Mouse (Mus musculus) retina, embryonic 14.5 days (tissue): ENCODE data around the gene Gipc2.

Source experiments
- DNase-seq: peaks from one replicate; pipeline ENCODE4 v3.0.0-alpha.2; 2015; ENCODE audit warnings: low spot score

The Gipc2 gene

DNA sequence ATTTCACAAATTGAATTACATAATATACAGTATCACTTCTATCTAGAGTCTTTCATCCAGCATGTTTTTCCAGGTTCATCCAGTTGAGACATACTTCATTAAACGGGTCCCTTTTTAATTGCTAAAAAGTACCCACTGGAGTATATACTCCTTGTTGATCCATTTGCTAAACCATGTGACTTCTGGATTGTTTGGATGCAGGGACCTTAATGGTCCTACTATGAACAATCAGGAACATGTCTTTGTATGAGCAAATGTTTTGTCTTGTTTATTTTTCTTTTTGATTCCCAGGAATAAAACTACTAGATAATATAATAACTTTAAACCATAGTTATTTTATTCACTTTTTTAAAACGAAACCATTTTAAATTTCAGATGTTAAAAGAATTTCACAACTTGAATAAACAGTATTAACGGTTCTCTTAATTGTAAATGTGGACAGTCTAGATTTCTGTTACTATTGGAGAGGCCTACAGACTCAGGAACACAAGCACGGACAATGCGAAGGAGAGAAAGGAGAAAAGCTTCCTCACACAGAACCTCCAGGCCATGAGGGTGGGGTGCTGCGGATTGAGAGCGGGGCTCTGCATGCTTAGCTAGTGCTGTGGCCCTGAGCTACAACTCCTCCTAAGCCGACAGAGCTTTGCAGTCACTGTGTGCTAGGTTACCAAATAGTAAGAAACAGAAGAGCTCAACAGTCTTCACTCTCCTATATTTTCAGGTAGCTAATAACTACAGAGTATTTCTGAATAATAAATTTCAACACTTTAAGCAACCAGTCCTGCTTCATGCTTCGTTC is 24.8 kb upstream of the Gipc2 start:
- no peak for DNase-seq

DNA sequence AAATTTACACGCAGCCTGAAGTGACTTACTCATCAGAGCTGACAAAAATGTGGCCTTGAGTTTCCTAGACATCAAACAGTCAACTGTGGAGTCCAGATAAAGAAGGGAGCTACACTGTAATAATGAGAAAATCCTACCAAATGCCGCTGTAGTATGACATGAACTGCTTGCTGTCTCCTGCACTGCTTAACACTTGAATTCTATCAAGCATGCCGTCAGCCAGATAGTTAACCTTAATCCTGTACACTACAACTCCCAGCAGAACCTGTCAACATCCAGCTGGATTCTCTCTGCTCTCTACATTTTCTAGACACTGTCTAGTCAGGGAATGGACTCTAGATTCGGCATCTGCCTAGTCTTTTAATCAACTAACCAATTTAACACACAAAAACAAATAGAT is 23.3 kb upstream of the Gipc2 start:
- DNase-seq = no peak

DNA sequence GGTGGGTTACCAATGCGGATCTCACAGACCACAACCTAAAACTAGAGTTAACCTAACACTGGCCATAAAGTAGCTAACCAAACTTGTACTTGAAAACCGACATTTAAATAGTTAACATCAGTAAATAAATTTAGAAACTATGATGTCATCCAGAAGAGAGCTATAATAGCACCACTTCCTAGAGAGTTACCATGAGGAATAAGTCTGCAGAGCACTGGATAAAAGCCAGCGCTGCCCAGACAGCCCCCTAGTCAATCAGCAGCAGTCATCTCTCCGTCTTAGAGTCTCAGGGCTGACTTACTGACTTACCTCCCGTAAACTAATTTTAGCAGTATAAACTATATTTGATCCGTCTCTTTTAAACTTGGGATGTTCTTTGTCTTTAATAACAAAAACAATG is 20.1 kb upstream of the Gipc2 start:
- DNase-seq = no peak

DNA sequence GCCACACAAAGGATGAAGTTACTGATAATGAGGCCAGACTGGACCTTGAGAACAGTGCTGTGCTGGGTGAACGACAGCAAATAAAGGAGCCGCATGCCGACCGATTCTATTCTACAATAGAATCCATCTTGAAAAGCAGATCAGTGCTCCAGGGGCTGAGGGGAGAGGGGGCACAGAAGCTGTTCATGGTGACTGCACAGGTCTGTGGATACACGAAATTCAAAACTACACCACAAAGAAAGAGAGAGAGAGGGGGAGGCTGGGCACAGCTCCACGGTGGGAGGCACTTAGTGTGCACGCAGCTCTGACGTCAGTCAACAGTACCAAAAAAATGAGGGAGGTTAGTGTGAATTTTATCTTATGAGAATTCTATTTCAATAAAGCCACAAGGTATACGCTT is 17.5 kb upstream of the Gipc2 start:
- no peak for DNase-seq

DNA sequence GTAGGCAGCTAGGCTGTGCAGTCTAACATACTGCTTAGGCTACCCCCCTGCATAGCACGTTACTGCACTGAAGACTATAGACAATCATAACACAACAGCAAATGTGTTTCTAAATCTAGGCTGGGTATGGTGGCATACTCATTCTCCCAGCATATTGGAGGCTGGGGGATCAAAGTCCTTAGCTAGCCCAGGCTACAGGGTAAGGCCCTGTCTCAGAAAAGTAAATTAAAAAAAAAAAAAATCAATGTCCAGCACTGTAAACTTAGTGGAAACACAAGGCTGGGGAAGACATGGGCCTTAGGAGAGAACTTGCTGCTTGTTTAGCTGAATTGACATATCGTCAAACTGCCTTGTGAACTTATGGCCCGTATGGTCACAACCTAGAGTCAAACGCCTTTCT is 14.6 kb upstream of the Gipc2 start:
- no peak for DNase-seq

DNA sequence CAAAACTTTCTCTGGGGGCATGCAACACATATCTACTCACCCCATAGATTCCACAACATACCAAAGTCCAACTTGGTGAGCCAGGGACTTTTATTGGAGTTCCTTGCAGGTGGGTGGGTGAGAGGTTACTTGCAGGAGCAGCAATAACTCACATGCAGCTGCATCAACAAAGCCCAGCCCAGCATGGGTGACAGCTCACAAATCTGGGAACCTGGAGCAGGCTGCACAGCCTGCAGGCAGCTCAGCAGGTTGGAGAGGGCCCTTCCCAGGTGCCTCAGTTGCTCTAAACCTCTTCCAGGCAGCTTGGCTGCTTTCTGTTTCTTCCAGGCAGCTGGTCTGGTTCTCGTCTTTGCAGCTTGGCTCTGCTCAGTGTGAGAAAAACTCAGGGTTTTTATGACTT is 13.3 kb upstream of the Gipc2 start:
- DNase-seq = no peak

DNA sequence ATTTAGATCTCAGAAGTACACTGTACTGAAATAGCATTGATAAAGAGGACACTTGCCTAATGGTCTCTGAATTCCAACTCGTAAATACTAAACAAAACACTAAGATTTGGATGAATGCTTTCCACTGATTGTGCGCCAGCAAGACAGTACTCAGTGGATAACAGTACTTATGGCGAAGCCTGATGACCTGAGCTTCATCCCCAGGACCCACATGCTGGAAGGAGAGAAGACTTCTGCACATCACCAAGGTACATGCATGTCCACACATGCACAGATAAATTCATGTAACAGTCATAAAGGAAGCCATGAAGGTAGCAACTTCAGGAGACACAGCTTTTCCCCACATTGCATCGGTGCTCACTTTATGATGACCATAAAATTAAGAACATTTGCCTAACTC is 12.8 kb upstream of the Gipc2 start:
- no peak for DNase-seq

DNA sequence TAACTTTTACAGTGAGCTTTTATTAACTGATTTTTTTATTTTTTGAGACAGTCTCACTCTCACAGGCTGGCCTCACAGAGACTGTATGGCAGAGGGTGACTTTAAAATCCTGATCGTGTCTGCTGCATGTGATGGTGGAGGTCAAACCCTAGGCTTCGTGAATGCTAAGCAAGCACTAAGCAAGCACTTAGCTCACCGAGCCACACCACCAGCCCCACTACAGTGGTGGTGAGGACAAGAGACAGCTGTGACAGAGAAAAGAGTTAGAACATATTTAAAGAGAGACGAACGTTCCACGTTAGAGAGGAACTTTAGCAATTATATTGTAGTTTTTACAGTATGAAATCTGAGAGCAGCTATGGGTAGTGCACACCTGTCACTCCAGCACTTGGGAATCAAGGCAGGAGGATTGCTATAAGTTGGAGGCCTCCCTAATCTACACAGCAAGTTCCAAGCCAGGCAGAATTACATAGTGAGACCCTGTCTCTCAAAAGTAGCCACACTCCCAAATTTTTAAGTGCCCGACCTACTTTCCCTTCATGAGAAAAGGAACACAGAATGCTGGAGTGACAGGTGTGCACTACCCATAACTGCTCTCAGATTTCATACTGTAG is 6.4 kb upstream of the Gipc2 start:
- no peak for DNase-seq

DNA sequence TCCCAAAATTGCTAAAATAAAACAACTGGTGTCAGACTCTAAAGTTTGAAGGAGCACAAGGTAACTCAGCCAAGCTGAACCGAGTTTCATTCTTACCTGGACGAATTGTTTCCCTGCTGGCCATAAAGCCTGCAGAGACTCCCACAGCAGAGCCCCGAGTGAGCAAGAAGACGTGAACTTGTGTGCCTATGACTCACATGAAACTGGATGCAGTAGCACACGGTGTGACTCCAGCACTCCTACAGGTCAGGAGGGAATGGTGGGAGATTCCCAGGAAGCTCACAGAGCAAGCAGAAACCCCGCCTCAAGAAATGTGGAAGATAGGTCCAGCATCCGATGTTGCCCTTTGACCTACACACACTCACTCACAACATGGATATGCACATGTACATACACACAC is 5.8 kb upstream of the Gipc2 start:
- DNase-seq = no peak

DNA sequence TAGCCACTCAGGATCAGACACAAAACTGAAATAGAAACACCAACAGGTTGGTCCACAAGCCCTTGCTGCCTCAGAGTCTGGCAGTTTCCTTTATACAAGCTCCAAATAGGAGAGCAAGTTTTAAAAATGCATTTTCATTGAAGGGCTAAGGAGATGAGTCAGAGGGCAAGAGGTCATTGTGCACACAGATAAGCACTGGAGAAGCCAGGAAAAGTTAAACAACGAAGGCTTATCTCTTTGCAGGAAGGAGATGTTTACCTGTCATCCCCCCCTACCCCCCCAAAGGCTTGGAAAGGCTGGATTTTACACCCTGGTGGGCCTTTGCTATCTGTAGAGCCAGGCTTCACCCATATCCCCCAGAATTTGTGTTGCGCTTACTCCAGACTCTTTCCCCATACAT is 5.2 kb upstream of the Gipc2 start:
- no peak for DNase-seq

DNA sequence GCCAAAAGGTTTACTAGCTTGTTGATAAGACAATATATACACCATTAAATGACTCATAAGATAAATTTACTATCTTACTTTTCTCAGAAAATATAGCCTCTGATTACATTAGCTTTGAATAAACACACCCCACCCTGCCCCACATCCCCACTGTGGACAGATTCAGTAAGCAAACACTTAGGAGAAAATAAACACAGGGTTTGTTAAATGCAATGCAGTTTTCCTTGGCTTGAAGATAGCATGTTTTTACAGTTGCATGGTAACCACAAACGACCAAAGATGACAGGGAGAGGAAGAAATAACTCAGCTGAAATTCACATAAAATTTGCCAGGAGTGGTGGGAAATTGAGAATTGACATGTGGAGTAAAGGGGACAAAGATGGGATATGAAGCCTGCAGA is 4.4 kb upstream of the Gipc2 start:
- no peak for DNase-seq

DNA sequence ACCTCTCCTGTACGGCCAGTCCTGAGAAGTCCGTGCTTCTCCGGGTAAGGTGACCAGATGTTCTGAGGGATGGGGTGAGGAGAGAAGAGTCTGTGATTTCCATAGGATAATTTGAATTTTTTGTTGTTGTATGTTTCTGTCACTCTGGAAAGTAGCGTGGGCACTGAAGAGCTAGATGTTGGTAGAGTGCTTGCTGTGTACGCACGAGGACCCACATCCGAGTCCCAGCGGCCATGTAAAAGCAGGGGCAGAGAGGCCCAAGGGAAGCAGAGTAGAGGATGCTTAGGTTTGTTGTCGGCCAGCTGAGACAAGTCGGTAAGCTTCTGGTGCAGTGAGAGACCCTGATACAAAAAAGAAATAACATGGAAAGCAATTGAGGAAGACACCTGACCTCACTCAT is 2.0 kb upstream of the Gipc2 start:
- DNase-seq = no peak

DNA sequence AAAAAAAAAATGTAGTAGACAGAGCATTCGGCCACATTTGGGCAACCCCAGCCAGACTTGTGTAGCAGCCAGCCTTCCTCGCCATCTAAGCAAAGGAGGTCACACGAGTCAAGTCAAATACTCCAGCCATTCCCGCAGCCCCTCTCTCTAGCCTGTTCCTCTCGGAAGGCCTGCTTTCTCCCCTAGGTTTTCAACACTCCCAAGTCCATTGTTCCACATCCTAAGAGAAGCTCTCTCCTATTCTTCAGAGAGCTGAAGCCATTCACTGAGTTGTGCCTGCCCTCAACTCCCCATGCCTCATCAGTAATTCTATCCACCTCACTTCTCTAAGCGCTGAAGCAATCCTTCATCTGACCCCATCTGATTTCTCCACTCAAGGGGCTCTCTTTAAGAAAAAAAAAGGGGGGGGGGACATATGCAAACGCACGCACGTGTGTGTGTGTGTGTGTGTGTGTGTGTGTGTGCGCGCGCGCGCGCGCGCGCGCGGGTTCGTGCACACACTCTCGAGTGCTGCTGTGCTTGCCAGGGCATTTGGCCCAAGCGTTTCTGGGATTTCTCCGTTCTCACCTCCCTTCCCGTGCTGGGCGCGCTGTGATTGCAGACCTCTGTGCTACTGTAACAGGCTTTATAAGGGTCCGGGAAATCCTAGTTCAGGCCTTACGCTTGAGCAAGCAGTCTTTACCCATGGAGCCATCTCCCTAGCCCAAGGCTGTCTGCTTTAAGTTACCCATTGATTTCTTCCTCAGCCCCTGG is 845 bp upstream of the Gipc2 start:
- peak; percentile 57 for DNase-seq

DNA sequence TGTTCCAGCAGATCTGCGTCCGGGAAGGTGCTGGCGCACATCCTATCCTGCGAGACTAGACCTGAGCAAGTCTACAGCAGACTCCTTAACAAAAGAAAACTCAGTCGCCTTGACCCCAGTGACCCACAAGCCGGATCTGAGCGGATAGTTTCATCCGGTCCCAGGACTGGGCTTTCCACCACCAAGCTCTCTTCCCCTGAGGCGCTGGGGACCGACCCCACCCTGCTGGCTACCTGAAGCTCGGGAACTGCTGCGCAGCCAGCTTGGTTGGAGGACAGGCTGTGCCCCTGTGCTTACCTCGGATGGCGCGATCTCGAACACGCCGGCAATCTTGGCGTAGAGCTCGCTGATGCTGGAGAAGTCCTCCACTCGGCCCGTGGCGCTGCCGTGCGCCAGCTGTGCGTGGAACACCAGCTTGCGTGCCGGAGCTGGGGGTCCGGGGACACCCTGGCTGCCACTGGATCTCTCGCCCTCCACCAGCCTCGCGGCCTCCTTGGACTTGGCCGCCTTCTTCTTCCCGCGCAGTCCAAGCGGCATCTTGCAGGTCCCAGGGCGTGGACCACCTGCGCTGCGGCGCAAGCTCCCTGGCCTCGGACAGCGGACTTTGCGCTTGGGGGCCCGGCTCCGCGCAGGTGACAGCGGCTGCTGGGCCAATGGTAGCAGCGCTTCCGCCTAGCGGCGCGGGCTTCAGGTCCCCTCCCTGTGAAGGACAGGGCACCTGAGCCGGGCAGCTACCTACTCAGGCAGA is 505 bp downstream of the Gipc2 start:
- DNase-seq = peak; percentile 44

DNA sequence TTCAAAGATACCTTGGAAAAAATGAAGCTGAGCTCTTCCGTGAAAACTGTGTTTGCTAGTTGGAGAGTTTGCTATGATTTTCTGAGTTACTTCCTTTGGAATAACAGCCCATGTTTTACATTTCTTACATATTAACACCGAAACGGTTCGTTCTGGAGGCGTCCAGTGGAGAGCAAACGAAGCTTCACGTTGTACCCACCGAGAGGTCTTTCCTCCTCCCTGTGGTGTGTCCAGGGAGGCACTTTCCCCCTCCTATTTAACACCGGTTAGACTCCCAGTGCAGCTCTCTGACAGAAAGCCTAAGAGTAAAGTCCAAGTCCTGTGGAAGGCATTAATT is 1.0 kb downstream of the Gipc2 start:
- DNase-seq = peak; percentile 12

DNA sequence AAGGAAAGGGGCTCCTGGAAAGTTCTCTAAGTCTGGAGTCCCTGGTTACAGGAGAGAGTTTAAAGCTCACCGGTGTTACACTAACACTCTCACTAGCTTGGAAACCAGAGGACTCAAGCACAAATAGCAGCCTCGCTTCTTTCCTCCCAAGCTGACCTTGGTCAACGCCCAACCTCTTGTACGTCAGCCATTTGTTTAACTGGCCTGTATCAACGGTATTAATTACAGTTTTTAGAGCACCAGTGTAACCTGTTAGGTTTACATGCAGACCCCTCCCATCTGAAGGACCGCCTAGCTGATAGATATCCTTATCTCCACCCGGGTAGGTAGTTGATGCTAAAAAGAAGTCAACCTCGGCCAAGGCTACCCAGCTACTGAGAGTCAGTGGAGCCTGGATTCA is 2.7 kb downstream of the Gipc2 start:
- no peak for DNase-seq

DNA sequence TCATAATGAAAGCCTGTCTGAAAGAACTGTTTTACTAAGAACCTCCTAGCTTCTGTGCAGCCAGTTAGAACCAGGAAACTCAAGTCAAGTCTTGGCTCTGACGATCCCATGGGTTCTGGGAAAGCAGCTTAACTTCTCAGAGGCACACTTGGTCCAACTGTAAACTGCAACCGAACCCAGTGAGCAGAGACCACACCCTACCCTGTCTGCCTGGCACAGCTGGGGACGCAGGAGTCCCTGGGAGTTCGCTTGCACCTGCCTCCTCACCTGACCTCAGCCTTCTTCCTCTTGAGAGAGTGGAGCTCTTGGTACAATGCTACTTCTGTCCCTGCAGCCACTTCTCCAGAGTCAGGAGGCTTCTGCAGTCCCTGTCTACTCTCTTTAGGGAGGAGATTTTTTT is 5.4 kb downstream of the Gipc2 start:
- no peak for DNase-seq

DNA sequence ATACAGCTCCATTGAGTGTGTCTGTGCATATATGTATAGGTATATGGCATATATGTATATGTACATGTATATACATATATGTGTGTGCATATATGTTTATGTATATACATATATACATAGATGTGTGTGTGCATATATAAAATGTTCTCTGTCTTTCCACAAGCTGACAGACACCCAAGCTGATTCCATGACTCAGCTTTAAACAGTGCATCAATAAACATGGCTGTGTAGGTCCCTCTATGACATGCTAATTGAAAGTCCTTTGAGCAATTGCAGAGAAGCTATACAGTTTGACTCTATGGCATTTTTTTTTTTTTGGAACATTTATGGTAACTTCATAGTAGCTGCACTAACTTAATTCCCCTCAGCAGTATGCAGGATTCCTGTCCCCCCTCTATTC is 6.7 kb downstream of the Gipc2 start:
- no peak for DNase-seq

DNA sequence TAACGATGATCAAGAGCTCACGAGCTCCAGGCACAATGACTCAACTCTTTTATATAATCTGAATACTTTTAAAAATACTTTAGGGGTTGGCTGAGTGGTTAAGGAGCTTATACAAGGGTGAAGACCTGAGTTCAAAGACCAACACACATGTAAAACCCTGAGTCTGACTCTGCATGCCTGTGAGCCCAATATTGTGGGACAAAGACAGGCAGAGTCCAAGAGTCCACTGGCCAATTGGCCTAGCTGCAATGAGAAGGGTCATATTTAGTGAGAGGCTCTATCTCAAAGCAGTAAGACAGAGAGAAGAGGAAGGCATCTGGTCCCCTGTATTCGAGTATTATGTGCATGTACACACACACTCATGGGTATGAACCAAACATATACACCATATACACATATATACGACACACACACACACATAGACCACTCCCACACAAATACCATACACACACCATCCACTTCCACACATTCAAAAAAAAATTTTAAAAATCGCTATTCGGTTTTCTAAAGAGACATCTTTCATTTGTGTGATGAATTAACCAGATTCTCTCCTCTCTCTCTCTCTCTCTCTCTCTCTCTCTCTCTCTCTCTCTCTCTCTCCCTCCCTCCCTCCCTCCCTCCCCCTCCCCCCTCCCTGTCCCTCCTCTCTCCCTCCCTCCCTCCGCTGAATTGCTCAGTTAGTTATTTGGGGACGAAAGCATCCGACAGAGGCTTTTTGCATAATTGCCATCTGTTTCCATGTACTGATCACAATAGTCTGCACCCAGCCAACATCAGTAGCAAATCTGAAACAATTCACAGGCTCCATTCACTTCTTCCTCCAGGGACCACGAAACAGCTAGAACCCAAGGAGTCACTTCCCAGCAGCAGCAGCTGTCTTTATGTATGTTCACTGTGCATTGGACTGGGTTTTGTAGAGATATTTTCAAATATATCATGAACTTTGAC is 7.4 kb downstream of the Gipc2 start:
- no peak for DNase-seq

DNA sequence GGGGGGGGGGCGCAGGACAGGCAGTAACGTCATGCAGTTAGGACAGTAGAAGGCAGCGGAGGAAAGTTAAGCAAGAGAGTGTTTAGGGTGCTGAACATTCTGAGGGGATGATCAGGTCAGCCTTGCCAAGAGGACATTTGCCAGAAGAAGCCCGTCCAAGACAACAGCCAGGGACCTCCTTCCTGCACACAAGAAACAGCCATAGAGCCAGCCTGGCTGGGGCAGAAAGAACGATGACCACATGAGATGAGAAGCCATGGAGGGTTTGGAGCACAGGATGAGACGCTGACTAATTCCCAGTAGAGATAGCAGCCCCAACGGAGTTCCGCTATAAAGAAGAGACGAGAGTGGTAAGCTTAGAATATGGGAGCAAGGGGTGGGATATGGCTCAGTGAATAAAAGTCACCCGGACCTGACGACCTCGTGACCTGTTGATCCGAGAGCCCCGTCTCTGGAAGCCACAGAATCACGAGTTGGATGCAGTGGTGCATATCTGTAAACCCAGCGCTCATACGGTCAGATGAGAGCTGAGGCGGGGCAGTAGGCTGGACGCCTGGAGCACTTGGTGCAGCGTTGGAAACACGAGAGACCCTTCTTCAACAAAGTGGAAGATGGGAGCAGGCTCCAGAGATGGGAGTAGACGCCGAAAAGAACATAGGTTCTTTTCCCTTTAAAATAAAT is 9.1 kb downstream of the Gipc2 start:
- DNase-seq = no peak
